Mouse (Mus musculus) liver, embryonic 16.5 days (tissue): Measurements from ENCODE around the gene Ptov1. TPM values are rescaled to one million over a fixed set of nuclear protein-coding genes. Genes with fewer than 3 reads are reported as not detected.
"Not testable (repeated sequence)": the region's sequence is repeated elsewhere in the genome, so short reads cannot be mapped to it uniquely, and the experiment has no call there.

Experiments used
- ATAC-seq: fragments of 200-750 bp; cut with Nextera tagmentation; 2 replicates; pipeline ENCODE4 v1.8.0; 2017; ENCODE audit warnings: low read depth, mild to moderate bottlenecking, moderate number of reproducible peaks, moderate library complexity
- H3K27ac ChIP-seq: fragments of 300-500 bp; sonication (generic); 2 replicates; pipeline ENCODE4 v1.5.1; 2014; ENCODE audit warnings: mild to moderate bottlenecking, low read length
- H3K27me3 ChIP-seq: fragments of 300-500 bp; sonication (generic); 2 replicates; pipeline ENCODE4 v1.6.1; 2014; ENCODE audit warnings: low read depth, low read length, mixed read lengths; ENCODE audit not compliant: control insufficient read depth, insufficient read depth
- H3K36me3 ChIP-seq: fragments of 300-500 bp; sonication (generic); 2 replicates; pipeline ENCODE4 v1.6.1; 2014; ENCODE audit warnings: mild to moderate bottlenecking; ENCODE audit not compliant: control insufficient read depth, insufficient read depth
- H3K4me1 ChIP-seq: fragments of 300-500 bp; sonication (generic); 2 replicates; pipeline ENCODE4 v1.6.1; 2014; ENCODE audit warnings: low read depth, low read length, mixed read lengths; ENCODE audit not compliant: control insufficient read depth
- H3K4me2 ChIP-seq: fragments of 300-500 bp; sonication (generic); 2 replicates; pipeline ENCODE4 v1.6.1; 2014; ENCODE audit warnings: low read depth, low read length, mixed read lengths
- H3K4me3 ChIP-seq: fragments of 300-500 bp; sonication (generic); 2 replicates; pipeline ENCODE4 v1.5.1; 2014; ENCODE audit warnings: low read depth, mild to moderate bottlenecking, low read length
- H3K9ac ChIP-seq: fragments of 300-500 bp; sonication (generic); 2 replicates; pipeline ENCODE4 v1.6.1; 2014; ENCODE audit warnings: low read depth, low read length
- H3K9me3 ChIP-seq: fragments of 300-500 bp; sonication (generic); replicated peaks from 2 replicates; pipeline ENCODE4 v1.6.1; 2016; ENCODE audit warnings: low read length; ENCODE audit not compliant: control insufficient read depth
- WGBS: fragments of 180-500 bp; shearing (Covaris S2); extraction: QIAGEN DNeasy Blood & Tissue Kit; methylation state at CpG from one replicate; pipeline ENCODE4 v1.1.7; 2014; ENCODE audit not compliant: insufficient replicate concordance; 5-methylcytosine and 5-hydroxymethylcytosine counted together
- polyA plus RNA-seq: library from polyadenylated mRNA; unstranded; fragments of >200 nt; fragmentation: Nextera tagmentation; extraction: Ambion mirVana; gene quantifications from 2 replicates; pipeline ENCODE4 v1.2.1, GENCODE M21; 2015

The Ptov1 gene
- polyA plus RNA-seq, 1 experiment from 2014 or later, result 43.4 TPM

GRCm38 (mm10) chr7:44871774-44872173 lies 2.2 kb upstream of the Ptov1 start:
- not testable (repeated sequence) for H3K4me2 ChIP-seq, ATAC-seq, H3K36me3 ChIP-seq, H3K9ac ChIP-seq, H3K27ac ChIP-seq, H3K27me3 ChIP-seq, H3K9me3 ChIP-seq, H3K4me3 ChIP-seq
- peaks cover 31% of the 10 kb centered on the region for H3K4me1 ChIP-seq
- WGBS, result 80% methylated on average over 2 of the region's 2 CpGs

GRCm38 (mm10) chr7:44871181-44871580 lies 1.6 kb upstream of the Ptov1 start:
- Histone ChIP-seq H3K4me2 (no peak overlapping the region), H3K9ac (no peak overlapping the region), H3K27me3 (no peaks in the 10 kb centered on the region), H3K9me3 (no peaks in the 10 kb centered on the region), H3K27ac (no peak overlapping the region), H3K36me3 (no peaks in the 10 kb centered on the region), H3K4me1 (peaks cover 36% of the 10 kb centered on the region), H3K4me3 (no peak overlapping the region)
- 61% methylated on average over 1 of the region's 1 CpGs for WGBS
- ATAC-seq, result no peak

GRCm38 (mm10) chr7:44870614-44871013 lies 1.0 kb upstream of the Ptov1 start:
- no peak for ATAC-seq
- Histone ChIP-seq H3K4me1 (peaks cover 42% of the 10 kb centered on the region), H3K36me3 (no peaks in the 10 kb centered on the region), H3K4me2 (peak overlapping the region; percentile 98; the same call in 1 of the 2 replicates), H3K27ac (peak overlapping the region; percentile 94), H3K9me3 (no peaks in the 10 kb centered on the region), H3K9ac (no peak overlapping the region), H3K27me3 (no peaks in the 10 kb centered on the region), H3K4me3 (no peak overlapping the region)
- WGBS, result 67% methylated on average over 6 of the region's 6 CpGs

- Histone ChIP-seq H3K27ac (peak overlapping the region; percentile 94), H3K9ac (peak overlapping the region; percentile 83), H3K4me3 (peak overlapping the region; percentile 79), H3K9me3 (no peaks in the 10 kb centered on the region), H3K36me3 (peaks cover 5% of the 10 kb centered on the region), H3K4me1 (peaks cover 51% of the 10 kb centered on the region), H3K27me3 (no peaks in the 10 kb centered on the region), H3K4me2 (peak overlapping the region; percentile 98)
- ATAC-seq, result peak; percentile 43
- under 1% methylated on average over 104 of the region's 108 CpGs for WGBS
Observed at GRCm38 (mm10) chr7:44868919-44869696, 480 bp downstream of the Ptov1 start.

- no peaks in the 10 kb centered on the region for H3K27me3 ChIP-seq
- H3K4me3 ChIP-seq, result peak overlapping the region; percentile 79
- H3K27ac ChIP-seq, result peak overlapping the region; percentile 94
- H3K9ac ChIP-seq, result peak overlapping the region; percentile 83
- H3K9me3 ChIP-seq, result no peaks in the 10 kb centered on the region
- peak overlapping the region; percentile 98 for H3K4me2 ChIP-seq
- no peak for ATAC-seq
- 11% methylated on average over 16 of the region's 16 CpGs for WGBS
- peaks cover 11% of the 10 kb centered on the region for H3K36me3 ChIP-seq
- H3K4me1 ChIP-seq, result peaks cover 48% of the 10 kb centered on the region
Observed at GRCm38 (mm10) chr7:44868465-44868864, 1.1 kb downstream of the Ptov1 start.

- no peak overlapping the region for H3K4me3 ChIP-seq
- ATAC-seq, result no peak
- H3K9ac ChIP-seq, result no peak overlapping the region
- H3K4me2 ChIP-seq, result peak overlapping the region; percentile 98
- 58% methylated on average over 9 of the region's 9 CpGs for WGBS
- no peaks in the 10 kb centered on the region for H3K27me3 ChIP-seq
- H3K36me3 ChIP-seq, result peaks cover 18% of the 10 kb centered on the region
- H3K9me3 ChIP-seq, result no peaks in the 10 kb centered on the region
- peak overlapping the region; percentile 8; the same call in 1 of the 2 replicates for H3K27ac ChIP-seq
- H3K4me1 ChIP-seq, result peaks cover 46% of the 10 kb centered on the region
Observed at GRCm38 (mm10) chr7:44867802-44868201, 1.8 kb downstream of the Ptov1 start.

- no peak overlapping the region for H3K27ac ChIP-seq
- H3K4me1 ChIP-seq, result peaks cover 46% of the 10 kb centered on the region
- no peak overlapping the region for H3K4me2 ChIP-seq
- H3K36me3 ChIP-seq, result peaks cover 21% of the 10 kb centered on the region
- H3K9ac ChIP-seq, result no peak overlapping the region
- WGBS, result 71% methylated on average over 19 of the region's 19 CpGs
- no peak for ATAC-seq
- H3K27me3 ChIP-seq, result no peaks in the 10 kb centered on the region
- no peaks in the 10 kb centered on the region for H3K9me3 ChIP-seq
- H3K4me3 ChIP-seq, result no peak overlapping the region
Observed at GRCm38 (mm10) chr7:44867010-44867702, 2.4 kb downstream of the Ptov1 start.

GRCm38 (mm10) chr7:44866276-44867009 lies 3.1 kb downstream of the Ptov1 start:
- H3K9ac ChIP-seq, result no peak overlapping the region
- peaks cover 46% of the 10 kb centered on the region for H3K4me1 ChIP-seq
- no peak overlapping the region for H3K4me2 ChIP-seq
- ATAC-seq, result no peak
- no peaks in the 10 kb centered on the region for H3K27me3 ChIP-seq
- peak overlapping the region; percentile 26 for H3K27ac ChIP-seq
- H3K4me3 ChIP-seq, result no peak overlapping the region
- WGBS, result 49% methylated on average over 15 of the region's 15 CpGs
- H3K36me3 ChIP-seq, result peaks cover 21% of the 10 kb centered on the region
- no peaks in the 10 kb centered on the region for H3K9me3 ChIP-seq
